Mouse (Mus musculus) cerebellum, adult (tissue): ENCODE measurements around the gene Nat8f6.
A peak's percentile ranks its signal among the peaks of the same experiment; 100 is the strongest.
"Not testable (repeated sequence)": the region's sequence is repeated elsewhere in the genome, so short reads cannot be mapped to it uniquely, and the experiment has no call there.

Source experiments
- ATAC-seq: cut with Nextera tagmentation; 2 replicates; pipeline ENCODE4 v1.9.2; 2017; ENCODE audit warnings: mild to moderate bottlenecking, moderate library complexity, mixed read lengths; ENCODE audit not compliant: insufficient number of reproducible peaks, low FRiP score, low TSS enrichment

Gene Nat8f6

DNA sequence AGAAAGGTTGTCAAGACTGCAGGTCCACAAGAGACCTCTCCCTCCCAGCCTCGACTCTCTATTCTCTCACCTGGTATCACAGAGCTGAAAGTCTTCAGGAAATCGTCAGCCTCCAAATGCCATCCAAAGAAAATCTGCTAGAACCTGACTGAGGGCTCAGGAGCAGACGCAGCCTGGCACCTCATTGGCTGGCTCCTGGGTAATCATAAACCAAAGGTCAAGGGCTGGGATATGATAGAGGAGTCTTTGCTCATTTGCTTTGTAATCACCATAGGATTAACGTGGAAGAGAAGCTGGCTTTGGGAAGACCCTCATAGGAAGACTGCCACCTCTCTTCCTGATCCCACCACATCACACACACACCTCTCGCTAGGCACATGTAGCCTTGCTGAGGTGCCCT is at the start of gene Nat8f6, which contains the start of gene Nat8f5:
TSS of gene Nat8f6 (minus strand) at position 118 of the 400 bp plus-strand sequence.
TSS of gene Nat8f5 (minus strand) at position 136 of the 400 bp plus-strand sequence.
- no peak for ATAC-seq

DNA sequence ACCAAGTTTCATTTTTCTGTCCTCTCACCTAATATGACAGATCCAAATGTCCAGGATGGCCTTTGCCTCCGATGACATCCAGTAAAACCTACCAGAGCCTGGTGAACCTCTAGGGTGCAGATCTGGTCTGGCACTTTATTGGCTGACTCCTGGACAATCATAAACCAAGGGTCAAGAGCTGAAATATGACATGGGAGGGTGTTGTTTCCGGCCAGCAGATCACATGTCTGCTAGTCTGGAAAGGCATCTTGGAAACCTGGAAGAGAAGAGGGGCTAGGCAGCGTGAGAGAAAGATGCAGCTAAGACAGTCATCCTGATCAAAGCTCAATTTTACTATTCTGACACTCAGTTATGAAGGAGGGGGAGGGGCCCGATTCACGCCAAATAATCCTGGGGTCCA is 48.3 kb upstream of the Nat8f6 start, which contains the start of gene Nat8f2:
TSS of gene Nat8f2 (minus strand) at position 153 of the 400 bp plus-strand sequence.
- not testable (repeated sequence) for ATAC-seq

- no peak for ATAC-seq
These were observed 47.3 kb upstream of the Nat8f6 start for GRCm38 (mm10) chr6:85867726-85868690.

- not testable (repeated sequence) for ATAC-seq
These were observed 46.2 kb upstream of the Nat8f6 start for GRCm38 (mm10) chr6:85866995-85867394.

DNA sequence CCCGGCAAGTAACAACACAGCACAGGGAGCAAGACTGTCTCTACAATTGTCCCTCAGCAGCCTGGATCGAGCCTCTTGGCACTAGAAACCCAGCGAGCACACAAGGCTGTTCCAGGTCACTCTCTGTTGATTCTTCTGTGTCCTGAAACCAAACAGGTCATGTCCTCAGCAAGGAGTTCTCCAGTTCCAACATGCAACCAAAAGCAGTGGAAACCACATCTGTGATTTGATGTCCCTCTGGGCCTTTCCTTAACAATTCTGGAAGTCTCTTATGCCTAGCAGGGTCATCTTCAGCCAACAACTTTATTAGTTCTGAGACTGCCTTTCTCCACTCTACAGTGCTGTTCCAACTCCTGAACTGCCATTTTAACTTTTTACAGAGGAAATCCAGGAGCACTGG is 45.4 kb upstream of the Nat8f6 start:
- not testable (repeated sequence) for ATAC-seq

DNA sequence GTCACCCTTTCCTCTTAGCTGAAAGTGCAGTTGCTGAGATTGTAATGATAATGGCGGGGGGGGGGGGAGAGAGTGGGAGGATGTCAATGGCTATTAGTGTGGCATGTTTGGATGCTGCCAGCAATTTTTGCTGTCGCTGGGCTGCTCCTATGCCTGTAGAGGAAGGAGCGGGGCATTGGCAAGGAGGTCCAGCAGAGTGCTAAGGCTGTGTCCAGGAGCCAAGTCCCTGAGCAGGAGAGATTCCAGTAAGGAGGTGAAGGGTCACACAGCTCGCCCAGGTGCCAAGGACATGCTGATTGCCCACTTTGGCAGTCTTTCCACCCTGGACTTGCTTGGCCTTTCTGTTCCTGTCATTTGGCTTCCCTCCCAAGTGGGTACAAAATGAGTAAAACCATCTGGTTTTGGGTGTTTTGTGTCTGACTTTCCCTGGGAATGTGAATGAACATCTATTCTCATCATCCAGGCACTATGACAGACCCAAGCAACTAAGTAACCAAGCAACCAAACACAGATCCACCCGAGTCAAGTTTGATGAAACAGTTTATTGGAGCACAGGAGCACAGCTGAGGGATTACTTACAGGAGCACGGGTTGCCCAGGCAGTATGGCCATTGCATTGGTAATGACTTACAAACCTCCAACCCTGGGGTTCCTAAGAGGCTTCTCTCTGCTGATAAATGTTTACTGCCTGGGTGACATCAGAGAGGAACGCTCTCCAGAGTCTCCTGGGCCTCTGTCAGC is 44.3 kb upstream of the Nat8f6 start:
- ATAC-seq, result not testable (repeated sequence)

DNA sequence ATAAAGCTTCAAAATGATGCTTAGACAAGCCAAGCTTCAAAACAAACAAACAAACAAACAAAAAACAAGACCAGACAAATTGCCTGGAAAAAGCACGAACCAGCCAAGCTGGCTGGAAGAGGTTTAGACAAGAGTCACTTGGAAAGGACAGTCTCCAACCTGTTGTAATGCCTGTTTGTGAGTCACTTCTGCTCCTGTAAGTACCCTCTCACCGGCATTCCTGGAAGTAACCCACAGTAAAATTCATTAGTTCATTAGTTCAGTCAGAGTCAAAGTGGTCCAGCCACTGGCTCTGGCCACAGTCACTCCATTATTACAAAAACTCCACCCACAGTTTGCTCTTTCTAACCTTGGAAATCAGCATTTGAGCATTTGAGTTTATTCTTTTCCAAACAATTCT is 43.1 kb upstream of the Nat8f6 start:
- no peak for ATAC-seq

- ATAC-seq, result no peak
These were observed 42.4 kb upstream of the Nat8f6 start for GRCm38 (mm10) chr6:85863136-85863535.

DNA sequence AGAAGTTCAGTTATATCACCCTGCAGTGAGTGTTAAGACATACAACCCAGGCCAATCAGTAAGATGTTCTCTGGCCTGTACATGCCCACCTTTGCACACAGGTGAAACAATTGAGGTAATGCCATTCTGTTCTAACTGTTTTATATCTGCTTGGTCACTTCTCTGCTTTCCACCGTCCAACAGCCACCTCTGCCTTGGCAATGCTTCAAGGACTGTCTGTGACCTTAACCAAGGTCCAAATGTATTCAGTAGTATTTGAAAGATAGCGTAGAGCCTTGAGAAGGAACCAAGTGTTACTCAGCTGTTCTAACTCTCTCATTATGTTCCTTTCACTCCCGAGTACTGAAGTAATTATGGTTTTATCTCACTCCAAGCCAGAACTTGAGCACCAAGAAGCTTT is 41.8 kb upstream of the Nat8f6 start:
- ATAC-seq, result no peak

DNA sequence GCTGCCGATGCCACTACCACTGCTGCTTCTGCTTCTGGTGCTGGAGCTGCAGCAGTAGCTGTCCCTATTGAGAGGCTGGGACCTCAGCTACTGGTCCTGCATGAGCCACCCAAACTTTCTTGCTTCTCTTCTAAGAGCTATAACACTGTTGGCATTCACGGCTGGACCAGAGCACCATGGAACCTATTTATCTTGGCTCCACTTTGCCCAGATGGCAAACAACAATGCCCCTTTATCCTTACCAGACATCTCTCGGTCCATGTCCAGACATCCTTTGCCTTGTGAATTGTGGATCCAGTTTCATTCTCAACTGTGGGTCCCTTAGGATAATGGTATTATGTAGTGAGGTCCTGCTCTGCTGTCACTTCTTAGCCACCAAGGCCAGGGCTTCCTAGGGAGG is 40.5 kb upstream of the Nat8f6 start:
- ATAC-seq, result no peak

- peak; percentile 75 for ATAC-seq
These were observed 35.5 kb upstream of the Nat8f6 start for GRCm38 (mm10) chr6:85856194-85856678.

- ATAC-seq, result no peak
These were observed 32.7 kb upstream of the Nat8f6 start for GRCm38 (mm10) chr6:85853481-85853880.

DNA sequence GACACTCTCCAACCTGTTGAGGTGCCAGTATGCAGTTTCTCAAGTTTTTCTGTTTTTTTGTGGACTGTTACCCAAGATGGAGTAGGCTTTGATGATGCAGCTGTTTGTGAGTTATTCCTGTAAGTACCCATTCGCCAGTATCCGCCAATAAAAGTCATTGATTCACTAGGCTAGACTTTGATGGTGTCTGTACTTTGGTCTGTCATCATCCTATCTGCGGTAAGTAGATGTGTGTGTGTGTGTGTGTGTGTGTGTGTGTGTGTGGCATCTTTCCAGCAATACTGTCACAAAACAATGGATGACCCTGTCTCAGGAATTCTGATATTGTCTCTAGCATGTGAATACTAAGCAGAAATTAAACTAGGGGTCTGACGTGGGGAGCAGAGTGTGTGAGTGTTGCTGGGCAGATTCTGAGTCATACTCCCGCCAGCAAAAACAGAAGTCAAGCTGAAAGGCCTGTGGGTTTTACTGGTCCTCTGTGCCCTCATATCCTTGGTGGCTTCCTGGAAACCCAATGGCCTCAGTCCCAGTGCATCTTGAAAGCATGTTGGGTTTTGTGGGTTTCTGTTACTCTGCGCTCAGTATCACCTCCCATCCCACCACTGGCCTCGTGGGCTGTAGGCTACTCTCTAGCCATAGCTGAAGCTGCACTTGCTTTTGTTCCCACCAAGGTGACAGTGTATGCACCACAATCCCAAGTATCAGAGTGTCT is 30.5 kb upstream of the Nat8f6 start:
- ATAC-seq, result no peak

GRCm38 (mm10) chr6:85849240-85849639 is 28.5 kb upstream of the Nat8f6 start:
- ATAC-seq, result no peak

DNA sequence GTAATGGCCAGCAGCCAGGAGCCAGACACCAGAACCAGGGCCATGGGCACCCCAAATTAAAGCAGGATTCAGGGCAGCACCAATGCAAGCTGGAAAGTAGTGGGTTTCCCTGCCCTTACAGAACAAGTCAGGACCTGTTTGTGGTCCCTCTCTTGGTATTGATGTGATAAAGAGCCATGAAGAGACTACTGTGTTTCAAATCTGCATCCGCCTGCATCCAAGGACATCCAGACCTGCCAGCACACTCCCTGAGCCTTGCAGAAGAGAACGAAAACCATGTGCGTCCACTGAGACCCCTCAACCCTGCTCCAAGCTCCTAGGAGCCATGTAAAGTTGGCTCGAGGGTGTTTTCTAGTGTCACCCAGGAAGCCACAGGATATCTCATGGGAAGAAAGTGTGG is 27.4 kb upstream of the Nat8f6 start:
- ATAC-seq, result no peak

DNA sequence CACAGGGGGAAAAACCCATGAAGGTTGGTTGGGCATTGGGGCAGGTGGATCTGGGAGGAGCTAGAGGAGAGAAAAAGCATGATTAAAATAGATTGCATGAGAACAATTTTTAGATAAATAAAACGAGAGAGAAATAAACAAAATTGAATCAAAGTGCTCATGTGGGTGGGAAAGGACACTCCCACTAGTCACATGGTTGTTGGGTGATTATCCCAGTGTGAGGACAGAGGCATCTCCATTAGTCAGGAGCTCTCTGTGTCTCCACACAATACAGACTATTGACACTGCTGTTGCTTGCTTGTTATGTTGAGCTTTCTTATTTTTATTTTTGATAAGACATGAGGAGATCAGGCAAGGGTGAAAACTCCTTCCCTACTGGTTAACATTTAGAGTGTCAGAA is 26.2 kb upstream of the Nat8f6 start:
- ATAC-seq, result no peak

DNA sequence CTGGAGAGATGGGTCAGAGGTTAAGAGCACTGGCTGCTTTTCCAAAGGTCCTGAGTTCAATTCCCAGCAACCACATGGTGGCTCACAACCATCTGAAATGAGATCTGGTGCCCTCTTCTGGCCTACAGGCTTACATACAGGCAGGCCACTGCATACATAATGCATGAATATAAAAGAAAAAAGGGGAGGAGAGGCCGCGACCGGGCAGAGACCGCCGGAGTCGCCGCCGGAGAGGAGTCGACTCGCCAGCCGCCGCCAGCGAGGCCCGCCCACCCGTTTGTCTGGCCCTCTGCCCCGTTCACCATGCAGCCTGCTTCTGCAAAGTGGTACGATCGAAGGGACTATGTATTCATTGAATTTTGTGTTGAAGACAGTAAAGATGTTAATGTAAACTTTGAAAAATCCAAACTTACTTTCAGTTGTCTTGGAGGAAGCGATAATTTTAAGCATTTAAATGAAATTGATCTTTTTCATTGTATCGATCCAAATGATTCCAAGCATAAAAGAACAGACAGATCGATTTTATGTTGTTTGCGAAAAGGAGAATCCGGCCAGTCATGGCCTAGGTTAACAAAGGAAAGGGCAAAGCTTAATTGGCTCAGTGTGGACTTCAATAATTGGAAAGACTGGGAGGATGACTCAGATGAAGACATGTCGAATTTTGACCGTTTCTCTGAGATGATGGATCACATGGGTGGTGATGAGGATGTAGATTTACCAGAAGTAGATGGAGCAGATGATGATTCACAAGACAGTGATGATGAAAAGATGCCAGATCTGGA is 23.1 kb upstream of the Nat8f6 start:
- not testable (repeated sequence) for ATAC-seq

DNA sequence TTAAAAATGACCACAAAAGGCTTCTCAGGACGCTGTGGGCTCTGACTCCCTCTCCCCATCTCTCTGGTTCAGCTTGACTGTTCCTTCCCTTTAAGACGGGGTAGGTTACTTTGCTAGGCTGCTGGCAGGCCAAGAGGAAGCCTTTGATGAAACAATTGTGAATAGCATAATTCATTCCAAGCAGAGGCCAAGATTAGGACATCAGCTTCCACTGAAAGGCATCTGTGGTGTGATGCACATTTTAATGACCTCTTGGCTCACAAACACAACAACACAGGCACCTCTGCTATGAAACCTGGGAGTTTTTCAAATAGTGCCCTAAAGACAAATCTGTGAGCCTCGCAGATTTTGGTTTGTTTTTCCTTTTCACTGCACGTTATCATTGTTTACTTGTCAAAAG is 19.2 kb upstream of the Nat8f6 start:
- ATAC-seq, result no peak

DNA sequence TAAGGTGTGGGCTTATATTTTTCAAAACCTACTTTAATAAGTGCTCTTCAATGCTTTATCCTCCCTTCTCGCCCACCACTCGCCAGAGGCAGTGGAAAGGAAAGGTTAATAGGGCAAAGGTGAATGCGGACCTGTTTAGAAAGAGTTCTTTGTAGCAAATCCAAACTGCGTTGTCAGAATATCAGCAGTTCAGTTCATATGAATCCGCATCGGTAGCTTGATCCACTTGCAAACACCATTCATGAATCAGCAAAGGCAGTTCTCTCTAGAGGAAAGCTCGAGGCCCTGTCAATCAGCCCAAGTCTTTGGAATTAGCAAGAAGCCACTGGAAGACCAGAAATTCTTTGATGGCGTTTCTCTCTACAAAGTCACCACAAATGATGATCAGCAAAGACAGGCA is 17.9 kb upstream of the Nat8f6 start:
- ATAC-seq, result no peak

DNA sequence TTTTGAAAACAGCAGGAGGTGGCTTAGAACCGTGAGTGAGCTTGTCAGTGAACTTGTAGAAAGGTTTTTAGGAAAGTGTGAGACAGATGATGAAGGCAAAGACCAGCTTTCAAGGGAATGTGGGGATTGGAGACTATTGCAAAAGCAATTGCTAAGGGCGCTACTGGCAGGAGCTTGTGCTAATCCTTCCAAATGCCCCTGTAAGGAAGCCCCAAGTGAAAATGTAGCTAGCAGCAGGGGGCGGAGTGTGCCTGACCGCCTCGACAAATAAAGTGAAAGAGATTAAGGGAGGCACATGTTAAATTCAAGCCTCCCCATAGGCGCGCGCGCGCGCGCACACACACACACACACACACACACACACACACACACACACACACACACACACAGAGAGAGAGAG is 16.6 kb upstream of the Nat8f6 start:
- ATAC-seq, result not testable (repeated sequence)
